Mouse (Mus musculus) natural killer cell, adult 2 months (primary cell): ENCODE measurements around the gene Phf24.

Experiments
- DNase-seq, 2 experiments: peaks; one replicate each; pipeline ENCODE4 v3.0.0; 2022; ENCODE audit warnings: low spot score in 2 of 2

Phf24 gene

DNA sequence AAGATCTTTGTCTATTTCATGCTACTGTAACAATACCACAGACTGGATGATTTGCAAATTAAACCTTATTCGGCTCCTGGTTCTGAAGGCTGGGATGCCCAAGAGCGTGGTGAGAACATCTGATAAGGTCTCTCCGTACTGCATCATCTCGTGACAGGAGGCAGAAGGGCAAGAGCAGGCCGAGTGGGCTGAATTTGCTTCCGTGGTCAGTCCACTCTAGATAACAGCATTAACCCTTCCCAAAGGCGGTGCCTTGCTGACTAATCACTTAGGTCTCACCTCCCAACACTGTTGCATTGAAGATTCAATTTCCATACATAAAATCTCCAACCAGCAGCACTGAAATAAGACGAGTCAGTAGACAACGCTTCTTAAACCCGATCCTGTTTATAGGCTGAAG is 3.1 kb upstream of the Phf24 start:
- DNase-seq: no peak

DNA sequence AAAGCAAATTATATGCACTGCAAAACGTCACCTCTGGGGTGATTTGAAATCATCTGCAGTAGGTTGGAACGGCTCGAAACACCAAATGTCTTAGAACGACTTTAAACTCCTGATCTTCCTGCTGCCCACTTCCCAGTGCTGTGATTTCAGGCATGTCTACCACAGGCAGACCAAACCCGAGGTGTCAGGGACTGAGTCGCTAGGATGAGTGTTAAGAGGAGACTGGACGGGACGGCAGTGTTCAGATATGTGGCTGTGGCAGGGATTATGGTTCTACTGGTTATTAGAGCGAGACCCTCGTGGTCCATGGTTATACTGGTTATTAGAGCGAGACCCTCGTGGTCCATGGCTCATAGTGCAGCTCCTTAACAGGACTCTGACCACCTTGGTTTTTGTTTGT is 1.1 kb upstream of the Phf24 start:
- DNase-seq: no peak

DNA sequence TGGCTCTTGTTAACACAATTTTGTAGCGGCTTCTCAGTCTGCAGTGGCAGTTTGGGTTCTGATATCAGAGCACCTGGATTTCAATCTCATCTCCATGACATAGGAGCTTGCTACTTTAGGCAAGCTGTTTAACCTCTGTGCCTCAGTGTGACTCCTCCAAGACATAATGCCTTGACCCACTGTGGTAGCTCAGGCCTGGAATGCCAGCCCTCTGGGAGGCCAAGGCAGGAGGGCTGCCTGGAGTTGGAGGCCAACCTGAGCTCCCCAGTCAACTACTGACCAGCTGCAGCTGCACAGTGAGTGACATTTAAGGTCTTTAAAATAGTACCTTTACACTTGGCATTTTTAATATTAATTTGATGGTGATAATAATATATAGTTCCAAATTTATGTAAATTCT is 494 bp upstream of the Phf24 start:
- no peak for DNase-seq

DNA sequence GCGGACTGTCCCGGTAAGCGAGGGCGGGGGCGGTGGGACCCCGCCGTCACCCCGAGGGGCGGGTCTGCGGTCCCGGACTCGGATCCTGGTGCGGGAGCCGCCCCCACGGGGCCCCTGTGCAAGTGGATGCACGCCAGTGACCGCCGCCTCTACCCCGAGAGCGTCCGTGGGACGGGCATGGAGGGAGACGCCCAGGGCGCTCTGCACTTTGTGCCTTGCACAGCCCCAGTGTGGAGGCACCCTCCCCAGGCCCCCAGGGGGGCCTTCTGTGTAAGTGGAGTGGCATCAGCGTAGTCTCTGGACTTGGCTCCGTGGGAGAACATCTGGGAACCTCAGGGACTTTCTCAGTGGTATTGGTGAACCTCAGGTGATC is 928 bp downstream of the Phf24 start:
- no peak for DNase-seq

GRCm38 (mm10) chr4:42920726-42921125 is 4.3 kb downstream of the Phf24 start:
- no peak for DNase-seq

- DNase-seq: no peak
These were observed 5.1 kb downstream of the Phf24 start for GRCm38 (mm10) chr4:42921536-42921935.

GRCm38 (mm10) chr4:42922056-42922455 is 5.6 kb downstream of the Phf24 start:
- DNase-seq: no peak

GRCm38 (mm10) chr4:42922461-42922860 is 6.0 kb downstream of the Phf24 start:
- no peak for DNase-seq

DNA sequence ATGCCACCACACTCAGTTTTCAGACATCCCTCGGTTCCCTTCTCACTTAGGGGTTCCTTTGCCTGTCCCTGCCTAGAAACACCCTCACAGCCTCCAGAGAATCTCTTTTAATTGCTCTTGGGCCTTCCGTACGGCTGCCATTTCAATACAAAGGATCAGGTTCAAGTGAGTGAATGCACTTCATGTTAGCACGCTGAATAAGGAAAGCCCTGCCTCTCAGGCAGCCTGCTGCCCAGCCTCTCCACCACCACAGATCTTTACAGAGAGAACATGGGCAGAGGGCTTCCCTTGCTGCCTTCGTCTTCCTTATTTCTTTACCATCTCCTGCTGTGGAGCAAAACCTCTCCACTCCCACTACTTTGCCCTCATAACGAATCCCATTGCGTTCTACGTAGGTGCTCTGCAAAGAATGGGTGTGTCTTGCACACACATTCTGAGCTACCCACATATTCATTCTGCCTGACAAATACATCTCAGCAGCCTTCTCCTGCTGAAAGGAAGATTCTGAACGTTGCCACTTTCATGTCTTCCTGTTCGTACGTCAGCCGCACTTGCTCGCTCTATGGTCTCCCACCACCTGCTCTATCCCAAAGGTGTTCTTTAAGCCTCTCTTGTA is 7.7 kb downstream of the Phf24 start:
- no peak for DNase-seq

- DNase-seq: no peak
These were observed 11.7 kb downstream of the Phf24 start for GRCm38 (mm10) chr4:42928209-42928608.

DNA sequence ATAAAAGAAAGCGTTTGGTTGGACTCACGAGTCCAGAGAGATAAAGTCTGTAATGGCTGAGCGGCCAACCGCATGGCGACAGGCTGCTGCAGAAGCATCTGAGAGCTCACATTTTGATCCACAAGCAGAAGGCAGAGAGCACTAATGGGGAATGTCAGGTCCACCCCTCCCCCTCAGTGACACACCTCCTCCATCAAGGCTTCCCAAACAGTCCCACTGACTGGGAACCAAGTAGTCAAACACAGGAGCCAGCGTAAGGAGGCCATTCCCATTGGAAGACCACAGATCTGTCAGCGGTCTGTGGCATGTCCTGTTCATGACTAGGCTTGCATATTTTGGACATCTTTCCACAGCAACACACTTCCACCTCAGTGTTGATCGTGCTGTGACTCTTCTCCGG is 12.5 kb downstream of the Phf24 start:
- no peak for DNase-seq

GRCm38 (mm10) chr4:42932229-42932969 is 15.9 kb downstream of the Phf24 start:
- no peak for DNase-seq

- no peak for DNase-seq
These were observed 17.2 kb downstream of the Phf24 start for GRCm38 (mm10) chr4:42933630-42934029.

DNA sequence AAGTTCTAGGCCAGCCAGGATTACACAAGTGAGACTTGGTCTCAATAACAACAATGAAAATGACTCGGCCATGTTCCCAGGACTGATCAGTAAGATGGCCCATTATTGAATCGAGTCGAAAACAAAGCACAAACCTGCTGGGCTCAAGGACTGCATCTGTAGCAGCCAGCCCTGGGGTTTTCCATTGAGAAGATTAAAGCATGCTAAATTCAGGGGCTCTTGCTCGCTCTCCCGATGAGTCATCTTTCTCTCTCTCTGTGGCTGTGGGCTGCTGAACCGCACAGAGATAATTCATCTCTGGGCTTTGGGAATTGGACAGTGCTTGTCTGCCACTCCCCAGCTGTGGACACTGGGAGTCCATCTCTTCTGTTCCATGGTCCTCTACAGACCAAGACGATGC is 24.9 kb downstream of the Phf24 start:
- no peak for DNase-seq

- DNase-seq: no peak
These were observed 26.9 kb downstream of the Phf24 start for GRCm38 (mm10) chr4:42943341-42943740.

- no peak for DNase-seq
These were observed 27.7 kb downstream of the Phf24 start for GRCm38 (mm10) chr4:42944185-42944584.

GRCm38 (mm10) chr4:42945043-42945442 is 28.6 kb downstream of the Phf24 start:
- DNase-seq: no peak

DNA sequence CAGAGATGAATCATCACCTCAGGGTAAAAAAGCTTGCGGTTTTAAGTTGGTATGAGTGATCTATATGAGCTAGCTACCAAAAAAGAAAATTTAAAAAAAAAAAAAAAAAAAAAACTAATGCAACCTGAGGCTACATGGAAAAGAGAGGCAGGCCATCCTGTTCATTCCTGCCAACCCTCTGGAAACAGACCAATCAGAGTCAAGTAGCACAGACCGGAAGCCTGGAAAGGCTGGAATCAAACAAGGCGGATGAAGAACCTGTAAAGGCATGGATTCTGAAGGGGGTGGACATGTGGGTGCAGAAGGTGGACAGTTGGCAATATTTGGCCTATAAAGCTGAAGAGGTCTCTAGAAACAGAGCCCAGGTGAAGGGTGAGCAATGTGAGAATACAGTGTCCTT is 29.0 kb downstream of the Phf24 start:
- no peak for DNase-seq

GRCm38 (mm10) chr4:42945952-42946351 is 29.5 kb downstream of the Phf24 start:
- no peak for DNase-seq

GRCm38 (mm10) chr4:42946733-42947290 is 30.4 kb downstream of the Phf24 start:
- no peak for DNase-seq

- DNase-seq: no peak
These were observed 32.1 kb downstream of the Phf24 start for GRCm38 (mm10) chr4:42948527-42948926.

- DNase-seq: no peak
These were observed 32.7 kb downstream of the Phf24 start for GRCm38 (mm10) chr4:42949051-42949675.

DNA sequence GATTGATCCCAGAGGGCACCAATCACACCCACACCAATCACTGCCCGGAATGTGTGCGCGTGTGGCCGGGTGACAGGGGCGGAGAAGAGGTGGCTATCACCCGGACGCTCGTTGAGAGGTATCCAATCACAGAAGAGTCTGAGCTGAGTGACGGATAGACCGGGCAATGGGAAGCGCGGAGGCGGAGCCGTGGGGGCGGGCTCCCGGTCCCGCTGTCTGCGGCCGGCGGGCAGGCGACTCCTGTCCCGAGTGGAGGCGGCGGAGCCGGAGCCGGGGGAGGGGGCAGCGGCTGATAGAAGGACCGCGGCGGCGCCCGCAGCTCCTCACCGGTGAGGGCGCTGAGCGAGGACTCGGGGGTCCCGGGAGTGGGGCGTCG is 33.2 kb downstream of the Phf24 start, which contains the start of gene Dnajb5:
Gene Dnajb5, plus strand, starts transcription at position 139 of the 376 bp plus-strand sequence.
- DNase-seq: peak; percentile 97
